Mouse (Mus musculus) yolk sac, embryonic 10.5 days (tissue): ENCODE data around the gene Tmem38a.

Source experiments
- DNase-seq: peaks from one replicate; pipeline ENCODE4 v3.0.0-alpha.2; 2017; ENCODE audit warnings: low spot score

Gene Tmem38a

DNA sequence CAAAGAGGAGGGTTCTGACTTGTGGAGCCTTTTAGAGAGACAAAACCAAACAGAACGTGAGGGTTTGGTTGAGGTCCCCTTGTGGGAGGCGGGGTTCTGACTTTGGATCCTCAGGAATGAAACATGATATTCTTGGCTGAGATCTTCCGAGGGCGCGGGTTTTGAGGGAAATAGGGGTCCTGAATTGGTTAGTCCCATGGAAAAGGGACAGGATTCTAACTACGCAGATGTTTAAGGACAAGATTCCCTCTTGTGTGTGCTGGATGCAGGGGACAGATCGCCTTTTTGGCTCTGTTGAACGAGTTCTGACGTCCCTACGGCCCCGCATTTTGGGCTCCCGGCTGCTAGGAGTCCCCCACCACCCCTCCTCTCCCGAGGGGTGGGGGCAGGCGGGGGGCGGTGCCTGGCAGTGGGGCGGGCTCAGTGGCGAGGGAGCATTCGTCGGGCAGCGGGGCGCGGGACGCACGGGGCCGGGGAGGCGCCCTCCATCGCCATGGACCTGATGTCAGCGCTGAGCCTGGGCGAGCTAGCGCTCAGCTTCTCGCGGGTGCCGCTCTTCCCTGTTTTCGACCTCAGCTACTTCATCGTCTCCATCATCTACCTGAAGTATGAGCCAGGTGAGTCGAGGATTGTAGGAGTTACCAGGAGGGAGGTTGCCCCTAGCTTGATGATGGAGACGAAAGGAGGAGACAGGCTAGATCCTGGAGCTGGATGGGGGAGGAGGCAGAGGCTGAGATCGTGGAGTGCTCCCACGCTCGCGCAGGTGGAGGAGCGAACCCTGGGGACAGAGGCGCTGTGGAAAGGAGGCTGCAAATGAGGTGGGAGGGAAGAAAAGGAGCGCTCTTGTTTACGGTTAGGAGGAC is at the start of gene Tmem38a:
Gene Tmem38a (plus strand): TSS at position 445 of the 863 bp plus-strand sequence.
- peak; percentile 79 for DNase-seq

- DNase-seq: no peak
Observed at GRCm38 (mm10) chr8:72532103-72532502, 39.8 kb upstream of the Tmem38a start.

GRCm38 (mm10) chr8:72534888-72535287 is 37.0 kb upstream of the Tmem38a start:
- DNase-seq: no peak

- DNase-seq: no peak
Observed at GRCm38 (mm10) chr8:72539234-72539633, 32.6 kb upstream of the Tmem38a start.

- peak; percentile 32 for DNase-seq
Observed at GRCm38 (mm10) chr8:72547122-72547801, 24.6 kb upstream of the Tmem38a start.

GRCm38 (mm10) chr8:72547802-72548643 is 23.8 kb upstream of the Tmem38a start, which contains the start of gene Med26:
Med26 (minus strand) TSS chr8:72548270.
- peak; percentile 98 for DNase-seq

- no peak for DNase-seq
Observed at GRCm38 (mm10) chr8:72548644-72549313, 23.1 kb upstream of the Tmem38a start.

- peak; percentile 7 for DNase-seq
Observed at GRCm38 (mm10) chr8:72549314-72549892, 22.5 kb upstream of the Tmem38a start.

DNA sequence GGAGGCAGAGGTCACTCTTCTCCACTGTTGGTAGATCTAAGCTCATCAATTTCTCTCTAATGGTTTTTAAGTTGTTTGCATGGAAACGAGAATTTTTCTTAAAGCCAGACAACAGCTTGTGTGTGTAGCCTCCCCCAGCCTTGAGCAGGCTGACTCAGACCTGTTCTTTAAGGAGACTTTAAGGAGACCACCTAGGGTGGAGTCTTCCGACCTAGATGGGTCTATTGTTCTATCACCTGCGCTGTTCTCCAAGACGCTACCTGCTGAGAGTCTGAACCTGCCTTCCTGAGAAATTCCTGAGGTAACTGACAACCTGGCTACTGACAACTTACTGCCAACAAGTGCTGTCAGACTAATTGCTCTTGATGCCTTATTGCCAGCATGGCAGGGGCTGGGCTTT is 16.1 kb upstream of the Tmem38a start:
- no peak for DNase-seq

- no peak for DNase-seq
Observed at GRCm38 (mm10) chr8:72561111-72561689, 10.7 kb upstream of the Tmem38a start.

- no peak for DNase-seq
Observed at GRCm38 (mm10) chr8:72565970-72566369, 5.9 kb upstream of the Tmem38a start.

- peak; percentile 99 for DNase-seq
Observed at GRCm38 (mm10) chr8:72570633-72571610, 933 bp upstream of the Tmem38a start, which contains the start of gene Smim7. Smim7 (minus strand) TSS chr8:72571088.

DNA sequence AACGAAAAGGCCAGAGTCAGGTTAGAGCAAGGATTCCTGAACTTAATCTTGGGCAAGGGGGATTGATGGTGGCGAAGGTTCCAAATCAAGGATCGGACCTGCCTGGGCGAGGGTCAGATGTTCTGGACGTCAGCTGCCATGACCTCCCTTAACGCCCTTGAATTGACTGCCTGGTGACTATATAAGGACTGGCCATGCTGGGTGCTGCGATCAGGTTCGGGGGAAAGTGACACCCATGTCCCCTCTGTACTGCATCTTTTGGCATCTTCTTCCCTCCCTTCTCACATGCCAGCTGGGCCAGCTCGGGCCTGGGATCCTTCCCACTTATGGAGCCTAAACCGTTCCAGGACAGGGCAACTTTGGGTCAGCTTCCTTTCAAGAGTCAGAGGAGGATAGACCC is 652 bp downstream of the Tmem38a start:
- no peak for DNase-seq

DNA sequence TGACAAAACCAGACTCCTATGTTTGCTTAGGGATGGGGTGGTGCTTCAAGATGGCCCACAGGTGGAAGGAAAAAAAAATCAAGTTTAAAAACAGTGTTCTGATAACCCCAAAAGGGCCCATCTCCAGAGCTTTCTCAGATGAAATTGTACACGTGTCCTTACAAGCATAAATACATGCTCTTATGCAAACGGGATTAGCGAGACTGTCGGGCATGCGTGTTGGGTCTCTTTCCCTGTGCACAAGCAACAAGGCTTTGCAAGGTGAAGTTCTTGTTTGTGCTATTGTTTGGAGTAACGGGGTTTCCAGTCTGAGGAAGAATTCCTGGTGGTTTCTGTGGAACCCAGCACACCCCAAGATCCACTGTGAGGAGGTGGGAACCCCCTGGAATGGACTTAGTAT is 1.6 kb downstream of the Tmem38a start:
- no peak for DNase-seq

DNA sequence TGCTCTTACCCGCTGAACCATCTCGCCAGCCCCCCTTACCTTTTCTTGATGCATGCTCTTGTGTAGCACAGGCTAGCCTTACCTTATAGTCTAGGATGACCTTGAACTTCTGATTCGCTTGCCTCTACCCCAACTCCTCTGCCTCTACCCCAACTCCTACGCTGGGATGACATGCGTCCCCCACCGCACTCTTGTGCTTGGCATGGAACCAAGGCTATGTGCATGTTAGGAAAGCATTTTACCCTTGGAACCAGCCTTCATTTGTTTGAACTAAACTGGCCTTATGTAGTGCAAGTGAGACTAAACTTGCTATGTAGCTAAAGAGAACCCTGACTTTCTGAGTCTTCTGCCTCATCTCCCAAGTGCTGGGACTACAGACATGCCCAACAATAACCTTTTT is 4.1 kb downstream of the Tmem38a start:
- no peak for DNase-seq

DNA sequence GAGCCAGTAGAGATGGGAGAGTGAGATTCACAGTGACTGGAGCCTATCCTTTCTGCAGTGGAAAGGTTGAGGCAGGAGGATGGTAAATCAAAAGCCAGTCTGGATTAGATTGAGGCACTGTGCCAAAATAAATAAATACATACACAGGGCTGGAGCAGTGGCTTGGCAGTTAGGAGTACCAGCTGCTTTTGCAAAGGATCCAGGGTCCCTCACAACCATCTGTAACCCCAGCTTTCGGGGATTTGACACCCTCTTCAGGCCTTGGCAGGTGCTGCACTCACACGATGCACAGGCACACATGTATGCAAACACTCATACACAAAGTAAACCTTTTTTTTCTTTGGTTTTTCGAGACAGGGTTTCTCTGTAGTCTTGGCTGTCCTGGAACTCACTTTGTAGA is 5.4 kb downstream of the Tmem38a start:
- no peak for DNase-seq

- DNase-seq: no peak
Observed at GRCm38 (mm10) chr8:72577941-72578340, 6.1 kb downstream of the Tmem38a start.

- no peak for DNase-seq
Observed at GRCm38 (mm10) chr8:72579374-72579773, 7.5 kb downstream of the Tmem38a start.

DNA sequence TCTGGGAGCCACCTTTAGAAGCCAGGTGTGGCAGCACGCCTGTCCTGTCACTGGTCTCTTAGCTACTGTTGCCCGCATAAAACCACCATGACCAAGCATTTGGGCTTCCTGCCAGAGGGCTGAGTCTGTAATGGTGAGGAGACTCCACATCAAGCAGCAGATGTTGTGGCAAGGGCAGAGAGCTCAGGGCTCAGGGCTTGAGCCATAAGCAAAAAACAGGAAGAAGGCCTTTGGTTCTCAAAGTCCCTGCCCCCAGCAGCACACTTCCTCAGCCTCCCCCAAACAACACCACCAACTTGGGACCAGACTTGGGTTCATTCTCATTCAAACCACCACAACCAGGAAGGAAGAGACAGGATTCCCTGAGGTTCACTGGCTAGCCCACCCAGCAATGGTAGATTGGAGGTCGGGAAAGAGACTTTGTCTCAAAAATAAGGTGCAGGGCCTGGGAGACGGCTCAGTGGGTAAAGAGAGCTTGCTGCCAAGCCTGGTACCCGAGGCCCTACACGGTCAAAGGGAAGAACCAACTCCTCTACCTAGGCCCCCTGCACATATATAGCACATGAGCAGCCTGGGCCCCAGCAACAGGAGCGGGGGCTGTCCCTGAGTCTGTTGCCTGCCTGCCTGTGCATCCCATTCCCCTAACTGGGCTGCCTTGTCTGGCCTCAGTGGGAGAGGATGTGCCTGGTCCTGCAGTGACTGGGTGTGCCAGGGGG is 11.4 kb downstream of the Tmem38a start:
- no peak for DNase-seq
